Comparison of ENCODE assay signal across 13 mouse cellular contexts in the genomic region with DNA sequence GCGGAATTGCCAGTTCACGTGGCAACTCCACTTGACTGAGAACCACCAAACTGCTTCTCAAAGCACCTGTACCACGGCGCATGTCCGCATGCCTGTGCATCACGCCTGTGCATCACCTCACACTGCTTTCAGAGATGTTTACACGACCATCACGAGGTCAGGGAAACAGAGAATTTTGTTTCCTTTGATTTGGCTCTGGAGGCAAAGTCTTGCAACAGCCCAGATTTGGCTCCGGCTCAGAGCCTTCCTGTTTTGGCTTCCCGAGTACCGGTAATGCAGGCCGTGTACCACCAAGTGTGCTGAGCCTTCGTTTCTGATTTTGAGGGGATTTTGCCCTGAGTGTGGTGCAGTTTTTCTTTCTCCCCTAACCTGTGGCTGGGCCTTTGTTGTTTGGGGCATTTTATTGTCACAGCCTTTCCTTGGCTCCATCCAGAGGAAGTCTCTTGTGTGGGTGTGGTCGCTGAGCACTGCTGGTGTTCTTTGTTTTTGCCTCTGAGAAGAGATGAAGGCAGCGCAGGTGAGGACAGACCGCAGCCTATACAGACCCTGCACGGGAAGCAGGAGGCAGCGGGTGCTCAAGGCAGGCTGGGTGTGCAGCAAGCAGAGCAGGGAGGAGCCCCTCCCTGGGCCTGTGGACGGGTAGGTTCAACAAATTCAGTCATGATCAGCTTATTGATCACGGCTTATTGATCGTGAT.
DNase-seq lines count a peak whose midpoint lies in the region; ATAC-seq and TF ChIP-seq lines count a peak whose summit lies in the region.
"Had no signal": no experiment of that assay in that cellular context is flagged by ENCODE, and none has a peak within 500 bp of the region (broad histone marks: within the 10 kb centered on the region; RNA-seq: fewer than 3 reads in every experiment).

No protein-coding gene starts in this region.

- intact Hi-C loops in heart, adult 2 months (cut with DNase I): no loop called here

- 0 out of 2 replicates have a peak, but pooled peaks have one; percentile 40 for TF ChIP-seq EP300 in heart, adult 2 months (IDR thresholded peaks at IDR 0.05; ENCODE audit: insufficient read depth, low read depth, low read length)

- TF ChIP-seq POLR2A in heart, adult 2 months (IDR thresholded peaks at IDR 0.05; ENCODE audit: insufficient read depth, low read depth, low read length): no peak

- H3K9ac ChIP-seq in heart, adult 2 months (ENCODE audit: low read depth, low read length): no peak overlapping the region
- H3K9ac ChIP-seq in lung, embryonic 16.5 days (ENCODE audit: low read length): peak overlapping the region; percentile 13; the same call in 1 of the 2 replicates

- no peaks in the 10 kb centered on the region for H3K27me3 ChIP-seq in heart, adult 2 months (ENCODE audit: control insufficient read depth, insufficient read depth, low read length)
- H3K27me3 ChIP-seq in lung, embryonic 16.5 days (ENCODE audit: control insufficient read depth, insufficient read depth, low read depth, low read length): no peaks in the 10 kb centered on the region

- H3K4me3 ChIP-seq in heart, adult 2 months: no peak overlapping the region
- no peak overlapping the region for H3K4me3 ChIP-seq in lung, embryonic 16.5 days (ENCODE audit: low read length)
- H3K4me3 ChIP-seq: erythroblast, embryonic 14.5 days; heart, embryonic 10.5 days had no signal

- WGBS in heart, adult 2 months: 46% methylated on average over 21 of the region's 21 CpGs
- 40% methylated on average over 21 of the region's 21 CpGs for WGBS in lung, embryonic 16.5 days

- H3K4me1 ChIP-seq in heart, adult 2 months (ENCODE audit: control insufficient read depth, insufficient read depth, low read length): peaks cover 10% of the 10 kb centered on the region
- H3K4me1 ChIP-seq in lung, embryonic 16.5 days (replicated peaks; ENCODE audit: control insufficient read depth, insufficient read depth, low read length): peaks cover 13% of the 10 kb centered on the region

- no peak for TF ChIP-seq CTCF in heart, adult 2 months (IDR thresholded peaks at IDR 0.05)

- DNase-seq in heart, adult 2 months: peak; percentile 50
- no peak for DNase-seq in heart, adult 8-10 months (ENCODE audit: low spot score)
- peak; percentile 43 for DNase-seq in CD4-positive, CD25-positive, alpha-beta regulatory T cell, adult 2 months (ENCODE audit: low read depth, low spot score)
- DNase-seq in adipocyte (ENCODE audit: low spot score): peak; percentile 13
- no peak for DNase-seq in right cerebral cortex, postnatal 25 days
- DNase-seq in Muller cell, postnatal 12 days (ENCODE audit: inconsistent ontology term): no peak
- DNase-seq: cerebellum, adult 11-12 months had no signal

- peak overlapping the region; percentile 9; the same call in 1 of the 2 replicates for H3K4me2 ChIP-seq in lung, embryonic 16.5 days (ENCODE audit: low read depth, low read length)

- no peaks in the 10 kb centered on the region for H3K9me3 ChIP-seq in lung, embryonic 16.5 days (ENCODE audit: control insufficient read depth, low read length)
- H3K9me3 ChIP-seq: heart, embryonic 10.5 days had no signal

- peak; percentile 39 for ATAC-seq in lung, embryonic 16.5 days (ENCODE audit: low read depth)
- ATAC-seq in activated CD4-positive, CD25-positive, alpha-beta regulatory T cell, adult 4 months: no peak

- no peak overlapping the region for H3K27ac ChIP-seq in heart, adult 2 months
- H3K27ac ChIP-seq in lung, embryonic 16.5 days (ENCODE audit: low read length): peak overlapping the region; percentile 32; the same call in 1 of the 2 replicates
- H3K27ac ChIP-seq: heart, embryonic 10.5 days; kidney, postnatal 0 days; macrophage had no signal

- H3K79me2 ChIP-seq in heart, adult 2 months (replicated peaks; ENCODE audit: control insufficient read depth, insufficient read depth, low read length): peaks cover 3% of the 10 kb centered on the region

- H3K36me3 ChIP-seq in heart, adult 2 months (ENCODE audit: control insufficient read depth, insufficient read depth, low read length): no peaks in the 10 kb centered on the region
- no peaks in the 10 kb centered on the region for H3K36me3 ChIP-seq in lung, embryonic 16.5 days (ENCODE audit: control insufficient read depth, insufficient read depth, low read length)
- H3K36me3 ChIP-seq: heart, embryonic 10.5 days had no signal

Comparison
In these comparisons a context has a peak if more than half of its experiments do, and no peak if none do; other contexts are left out.
1. DNase-seq: peak in heart, adult 2 months (2 of 2), CD4-positive, CD25-positive, alpha-beta regulatory T cell, adult 2 months (single experiment) and adipocyte (single experiment); none in heart, adult 8-10 months (single experiment), right cerebral cortex, postnatal 25 days (single experiment) and Muller cell, postnatal 12 days (single experiment).